Mouse (Mus musculus) right cerebral cortex, adult 18-20 months (tissue): ENCODE results near the gene Ghrh.
A peak's percentile ranks its signal among the peaks of the same experiment; 100 is the strongest.

ENCODE experiments used
- DNase-seq: peaks from one replicate; pipeline ENCODE4 v3.0.0; 2022; ENCODE audit warnings: mixed read lengths

The Ghrh gene

DNA sequence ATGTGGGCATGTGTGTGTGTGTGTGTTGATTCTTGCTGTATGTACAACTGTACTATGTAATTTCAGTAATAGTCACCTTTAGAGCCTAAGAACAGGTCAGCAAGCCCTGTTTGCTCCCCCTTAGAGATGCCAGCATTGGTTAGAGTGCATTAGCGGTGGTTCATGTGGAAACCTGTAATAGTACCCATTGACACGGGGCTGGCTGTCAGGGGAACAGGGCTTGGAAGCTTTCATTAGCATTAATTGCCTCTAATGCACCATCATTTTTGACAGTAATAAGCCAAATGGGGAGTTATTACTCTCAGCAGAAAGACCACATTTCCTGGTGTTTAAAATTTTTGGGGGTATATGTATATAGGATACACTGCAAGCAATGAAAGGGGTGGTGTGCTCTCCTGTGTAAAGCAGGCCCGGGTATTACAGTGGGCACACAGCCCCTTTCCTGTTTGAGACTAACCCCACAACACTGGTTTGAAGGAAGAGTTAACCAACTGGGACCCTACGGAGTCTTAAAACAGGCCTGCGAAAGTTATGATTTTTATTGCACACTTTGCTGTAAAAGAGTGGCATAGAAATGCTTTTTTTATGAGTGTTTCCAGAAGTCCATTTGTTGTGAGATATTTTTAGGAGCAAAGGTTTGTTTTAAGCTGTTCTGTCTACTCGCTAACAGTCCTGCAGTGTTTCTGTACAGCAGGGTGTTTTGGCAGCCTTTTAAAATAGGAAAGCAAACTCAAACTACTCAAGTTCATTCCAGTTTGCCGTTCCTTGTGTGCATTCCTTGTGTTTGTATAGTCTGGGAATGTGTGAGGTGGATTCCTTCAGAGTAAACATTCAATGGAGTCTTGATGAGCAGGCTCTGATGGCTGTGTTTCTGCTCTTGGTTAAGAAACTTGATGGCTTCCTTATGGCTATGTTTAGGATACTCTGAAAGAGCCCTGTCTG, 40.9 kb downstream of the Ghrh start:
- DNase-seq = no peak

DNA sequence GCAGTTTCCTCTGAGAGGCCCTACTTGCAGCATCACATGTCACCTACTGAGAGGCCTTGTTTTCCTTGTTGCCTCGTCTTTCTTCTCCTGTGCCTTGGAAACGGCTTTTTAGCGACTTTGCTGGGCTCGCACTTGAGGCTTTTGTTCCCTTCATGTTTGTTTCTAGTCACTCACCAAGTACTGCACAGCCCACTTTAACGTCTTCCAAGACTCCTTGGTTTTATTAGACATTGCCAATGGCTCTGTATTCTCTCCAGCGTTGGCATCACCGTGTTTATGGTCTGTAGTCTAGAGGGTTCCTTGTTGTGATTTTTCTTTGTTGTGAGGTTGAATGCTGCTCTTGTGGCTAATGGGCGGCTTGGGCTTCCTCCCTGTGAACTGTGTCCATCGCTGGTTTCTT, 44.2 kb downstream of the Ghrh start:
- DNase-seq = peak; percentile 21

DNA sequence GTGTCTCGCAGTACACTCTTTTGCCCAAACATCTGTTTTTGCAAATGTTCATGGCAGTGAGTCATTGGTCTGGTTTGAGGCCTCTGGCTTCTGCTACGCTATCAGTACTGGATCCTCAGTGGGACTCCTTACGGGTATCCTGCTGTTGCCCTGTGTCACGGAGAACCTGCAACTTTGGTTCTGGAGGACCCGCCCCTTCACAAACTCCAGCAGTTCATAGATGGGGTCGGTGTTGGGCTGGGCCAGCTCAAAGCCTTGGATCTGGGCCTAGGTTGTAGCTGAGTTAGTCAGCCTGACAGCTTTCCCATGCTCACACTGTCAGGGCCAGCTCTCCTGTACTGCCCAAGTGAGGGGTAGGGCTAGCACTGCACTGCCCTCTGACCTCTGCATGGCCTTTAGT, 47.3 kb downstream of the Ghrh start:
- no peak for DNase-seq

DNA sequence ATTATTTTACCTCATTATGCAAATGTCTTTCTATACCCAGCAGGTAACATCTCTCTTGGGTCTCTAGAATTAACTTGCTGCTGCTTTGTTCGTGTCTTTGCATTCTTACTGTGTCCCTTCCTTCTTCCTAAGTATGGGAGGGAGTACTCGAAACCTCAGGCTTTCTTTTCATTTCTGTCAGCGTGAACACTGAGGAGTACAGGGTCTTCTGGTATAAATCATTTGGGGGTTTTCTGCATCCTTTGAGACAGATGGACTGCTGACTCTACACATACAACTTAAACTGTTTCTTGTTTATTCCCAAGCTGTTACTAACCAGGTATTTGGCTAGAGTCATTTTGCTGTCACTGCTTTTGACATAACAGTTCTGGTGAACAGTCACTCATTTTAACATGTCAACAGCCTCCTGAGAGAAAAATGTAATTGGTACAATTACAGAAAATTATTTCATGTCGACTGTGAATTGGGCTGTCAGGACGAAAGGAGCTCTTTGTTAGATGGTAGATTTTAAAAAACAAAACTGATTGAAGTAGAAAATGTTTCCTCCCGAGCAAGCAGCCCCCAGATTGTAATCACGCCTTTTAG, 51.1 kb downstream of the Ghrh start:
- no peak for DNase-seq

DNA sequence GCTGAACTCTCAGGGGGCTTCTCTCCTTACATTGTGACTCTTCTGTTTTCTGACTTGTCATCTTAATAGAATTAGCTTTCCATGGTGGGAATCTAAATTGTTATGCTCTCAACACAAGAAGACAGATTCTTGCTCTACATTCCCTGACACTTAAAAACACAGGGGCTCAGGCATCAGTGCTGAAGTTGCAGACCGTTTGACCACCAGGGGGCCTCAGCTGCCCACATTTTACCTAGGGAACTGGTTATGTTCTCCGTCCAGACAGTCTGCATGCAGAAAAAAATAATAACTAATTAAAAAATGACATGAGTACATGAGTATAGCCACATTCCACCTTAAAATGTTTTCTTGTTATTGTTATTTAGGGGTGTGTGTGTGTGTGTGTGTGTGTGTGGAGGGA, 55.2 kb downstream of the Ghrh start:
- DNase-seq = peak; percentile 57

DNA sequence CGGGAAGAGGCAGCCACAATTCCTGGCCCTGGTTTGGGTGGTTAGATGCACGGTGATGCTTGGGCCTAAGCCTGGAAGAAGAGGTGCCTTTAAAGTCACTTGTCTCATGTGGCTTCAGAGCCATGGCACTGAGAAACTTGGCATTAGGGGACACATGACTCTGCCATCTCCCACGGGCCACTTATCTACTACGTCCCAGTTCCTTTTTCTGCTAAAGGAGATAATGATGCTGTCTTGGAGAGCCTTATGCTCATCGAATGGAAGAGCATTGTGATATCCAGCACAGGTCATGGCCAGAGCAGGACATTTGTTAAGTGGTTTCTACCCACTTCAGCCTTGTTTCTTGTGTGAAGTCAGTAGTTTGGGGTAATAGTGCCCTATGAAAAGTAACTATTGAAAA, 58.3 kb downstream of the Ghrh start:
- no peak for DNase-seq

DNA sequence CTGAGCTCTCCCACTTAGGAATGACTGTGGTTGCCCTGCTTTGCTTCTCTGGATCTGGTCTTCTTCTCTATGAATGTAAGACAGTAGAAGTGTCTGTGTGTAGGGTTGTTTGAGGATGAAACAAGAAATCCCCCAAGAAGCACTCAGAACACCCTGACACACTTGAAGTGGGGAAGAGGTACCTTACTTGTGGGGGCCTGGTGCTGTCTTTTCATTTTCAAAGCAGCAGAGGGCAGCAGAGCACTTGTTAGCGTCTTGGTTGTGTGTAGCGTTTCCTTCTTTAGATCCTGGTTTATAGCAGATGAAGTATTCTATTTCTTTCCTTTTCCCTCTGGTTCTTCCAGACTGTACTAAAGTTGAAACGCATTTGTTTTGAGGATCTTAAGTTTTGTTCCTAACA, 59.8 kb downstream of the Ghrh start:
- peak; percentile 49 for DNase-seq

DNA sequence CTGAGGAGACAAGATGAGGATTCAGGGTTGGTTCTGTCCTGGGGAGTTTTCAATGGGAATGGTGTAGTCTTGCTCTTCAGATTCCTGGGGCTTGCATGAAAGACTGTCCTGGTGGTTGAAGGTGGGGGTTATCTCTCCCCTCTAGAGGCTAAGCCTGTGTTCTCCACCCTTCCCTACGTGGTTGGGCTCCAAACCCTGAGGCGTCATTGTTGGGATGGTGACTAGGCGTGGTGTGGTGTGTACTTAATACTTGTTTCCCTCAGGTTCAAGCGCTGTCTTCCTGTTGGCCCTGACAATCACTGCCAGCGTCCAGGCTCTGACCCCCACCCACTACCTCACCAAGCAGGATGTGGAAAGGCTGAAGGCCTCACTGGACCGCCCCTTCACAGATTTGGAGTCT, 64.0 kb downstream of the Ghrh start:
- DNase-seq = no peak
